Mouse (Mus musculus): ENCODE data around the gene Klhl22.

DNA sequence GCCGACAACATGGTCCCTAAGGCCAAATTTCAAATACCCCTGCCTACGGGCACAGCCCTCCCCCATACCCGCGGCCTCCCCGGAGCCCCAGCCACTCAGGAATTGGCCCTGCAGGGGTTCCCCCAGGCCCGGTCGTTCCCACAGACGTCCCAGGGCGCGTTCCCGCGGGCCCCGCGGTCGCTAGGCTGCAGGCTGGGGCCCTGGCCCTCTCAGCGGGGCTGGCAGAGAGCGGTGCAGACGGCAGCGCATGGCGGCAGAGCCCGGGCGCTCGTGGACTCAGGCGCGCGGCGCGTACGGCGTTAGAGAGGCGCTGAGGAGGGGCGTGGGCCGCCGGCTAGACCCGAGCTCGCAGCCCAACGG is 73.9 kb downstream of the Klhl22 start:
- TF ChIP-seq CTCF (IDR thresholded peaks at IDR 0.05; ENCODE audit: insufficient read depth, low read length), result no peak
- no peak for TF ChIP-seq POLR2A (IDR thresholded peaks at IDR 0.05; ENCODE audit: borderline replicate concordance, extremely low read depth, low read depth, low read length)

Data from lung, adult 2 months (tissue).